Mouse (Mus musculus) heart, adult 2 months (tissue): ENCODE measurements around the gene Grm5.

ENCODE experiments used
- CTCF ChIP-seq: fragments of 200-600 bp; IDR thresholded peaks from 2 replicates; pipeline ENCODE4 v1.8.1; 2022; ENCODE audit warnings: antibody characterized with exemption, mild to moderate bottlenecking, moderate library complexity
- EP300 ChIP-seq: fragments of 200-500 bp; IDR thresholded peaks from 2 replicates; pipeline ENCODE4 v1.6.1; 2011; ENCODE audit warnings: low read depth, low read length, control low read depth; ENCODE audit not compliant: insufficient read depth
- POLR2A ChIP-seq: fragments of 200-500 bp; IDR thresholded peaks from 2 replicates; pipeline ENCODE4 v1.6.1; 2011; ENCODE audit warnings: mild to moderate bottlenecking, low read depth, low read length, control low read depth; ENCODE audit not compliant: insufficient read depth

- TF ChIP-seq POLR2A (no peak), CTCF (no peak), EP300 (no peak)
These were observed 512.7 kb downstream of the Grm5 start for GRCm38 (mm10) chr7:88096536-88097107.
